In genomic region chr11:106273311-106273684, GRCm38 (mm10) we compare ENCODE assay signal across 8 mouse cellular contexts. TPM values are rescaled to one million over a fixed set of nuclear protein-coding genes. Genes with fewer than 3 reads are reported as not detected.
DNase-seq lines count a peak whose midpoint lies in the region; ATAC-seq and TF ChIP-seq lines count a peak whose summit lies in the region.

No protein-coding gene starts in this region.

- H3K4me2 ChIP-seq in embryonic facial prominence, embryonic 14.5 days (ENCODE audit: low read depth, low read length): peak overlapping the region; percentile 80
- peak overlapping the region; percentile 77 for H3K4me2 ChIP-seq in intestine, postnatal 0 days (replicated peaks; ENCODE audit: low read depth)
- peak overlapping the region; percentile 85 for H3K4me2 ChIP-seq in neural tube, embryonic 12.5 days (replicated peaks)

- H3K27ac ChIP-seq in left cerebral cortex, adult 2 months: peak overlapping the region; percentile 85
- peak overlapping the region; percentile 88 for H3K27ac ChIP-seq in embryonic facial prominence, embryonic 14.5 days (replicated peaks; ENCODE audit: low read depth, low read length)
- H3K27ac ChIP-seq in intestine, postnatal 0 days (ENCODE audit: low read depth, low read length): peak overlapping the region; percentile 72
- no peak overlapping the region for H3K27ac ChIP-seq in neural tube, embryonic 12.5 days

- DNase-seq in left cerebral cortex, adult 2 months (ENCODE audit: extremely low spot score in 1 of 2, low spot score in 2 of 2): no peak
- DNase-seq in left cerebral cortex, postnatal 10 days (ENCODE audit: extremely low spot score in 1 of 2, low spot score in 2 of 2): no peak
- DNase-seq in embryonic facial prominence, embryonic 14.5 days (ENCODE audit: low spot score): peak; percentile 41
- DNase-seq in left cerebral cortex, postnatal 14 days (ENCODE audit: low spot score in 2 of 2): no peak
- DNase-seq in urinary bladder, adult 2 months (ENCODE audit: low spot score): no peak
- no peak for DNase-seq in cerebellum, postnatal 25 days

- no peaks in the 10 kb centered on the region for H3K9me3 ChIP-seq in embryonic facial prominence, embryonic 14.5 days (ENCODE audit: control insufficient read depth, low read length)
- no peaks in the 10 kb centered on the region for H3K9me3 ChIP-seq in intestine, postnatal 0 days (ENCODE audit: control insufficient read depth)
- H3K9me3 ChIP-seq in neural tube, embryonic 12.5 days: no peaks in the 10 kb centered on the region

- intact Hi-C loops in left cerebral cortex, adult 2 months (cut with DNase I): loop anchor here (1.0 to 2.0 kb wide), 3 partner anchors 16 to 516 kb away; partner anchors contain the start of genes Ccdc47, Cep95, Ddx42 and Ddx5
- intact Hi-C loops in left cerebral cortex, postnatal 10 days (cut with DNase I): no loop called here
- intact Hi-C loops in left cerebral cortex, postnatal 14 days (cut with DNase I): loop anchor here (10.0 kb wide), 1 partner anchor 342 kb away; the partner anchor contains the start of gene Tex2

- H3K9ac ChIP-seq in embryonic facial prominence, embryonic 14.5 days (ENCODE audit: low read depth, low read length): peak overlapping the region; percentile 68
- H3K9ac ChIP-seq in intestine, postnatal 0 days (ENCODE audit: low read depth, low read length): peak overlapping the region; percentile 95
- peak overlapping the region; percentile 95 for H3K9ac ChIP-seq in neural tube, embryonic 12.5 days

- WGBS in embryonic facial prominence, embryonic 14.5 days: 17% methylated on average over 10 of the region's 16 CpGs
- WGBS in intestine, postnatal 0 days: 7% methylated on average over 16 of the region's 16 CpGs
- 20% methylated on average over 16 of the region's 16 CpGs for WGBS in neural tube, embryonic 12.5 days

- TF ChIP-seq CTCF in left cerebral cortex, adult 2 months (IDR thresholded peaks at IDR 0.05): no peak
- no peak for TF ChIP-seq CTCF in intestine, postnatal 0 days (IDR thresholded peaks at IDR 0.05; ENCODE audit: low read depth)

- 0 out of 2 replicates have a peak, but pooled peaks cover 4% of the 10 kb centered on the region for H3K36me3 ChIP-seq in embryonic facial prominence, embryonic 14.5 days (ENCODE audit: control insufficient read depth, insufficient read depth, low read length)
- H3K36me3 ChIP-seq in intestine, postnatal 0 days (ENCODE audit: control insufficient read depth, insufficient read depth): no peaks in the 10 kb centered on the region
- no peaks in the 10 kb centered on the region for H3K36me3 ChIP-seq in neural tube, embryonic 12.5 days

- no peak for ATAC-seq in embryonic facial prominence, embryonic 14.5 days (ENCODE audit: low read depth)
- ATAC-seq in intestine, postnatal 0 days: no peak
- ATAC-seq in neural tube, embryonic 12.5 days (ENCODE audit: low FRiP score, low read depth): peak; percentile 38; the same call in 1 of the 2 replicates

- peak overlapping the region; percentile 83 for H3K4me3 ChIP-seq in left cerebral cortex, adult 2 months
- H3K4me3 ChIP-seq in embryonic facial prominence, embryonic 14.5 days (ENCODE audit: low read depth, low read length): peak overlapping the region; percentile 98
- H3K4me3 ChIP-seq in intestine, postnatal 0 days (ENCODE audit: low read depth, low read length): peak overlapping the region; percentile 97
- peak overlapping the region; percentile 94 for H3K4me3 ChIP-seq in neural tube, embryonic 12.5 days

- H3K4me1 ChIP-seq in embryonic facial prominence, embryonic 14.5 days (ENCODE audit: control insufficient read depth, insufficient read depth, low read length): peaks cover 36% of the 10 kb centered on the region
- peaks cover 10% of the 10 kb centered on the region for H3K4me1 ChIP-seq in intestine, postnatal 0 days (replicated peaks; ENCODE audit: control insufficient read depth, insufficient read depth, low read length)
- H3K4me1 ChIP-seq in neural tube, embryonic 12.5 days: peaks cover 32% of the 10 kb centered on the region

- H3K27me3 ChIP-seq in embryonic facial prominence, embryonic 14.5 days (replicated peaks; ENCODE audit: control insufficient read depth, insufficient read depth, low read length): no peaks in the 10 kb centered on the region
- no peaks in the 10 kb centered on the region for H3K27me3 ChIP-seq in intestine, postnatal 0 days (replicated peaks; ENCODE audit: control insufficient read depth, insufficient read depth, low read length)
- H3K27me3 ChIP-seq in neural tube, embryonic 12.5 days (replicated peaks): 0 out of 2 replicates have a peak, but pooled peaks cover 2% of the 10 kb centered on the region

RNA-seq across cellular contexts. Expression of gene Smarcd2, which starts 0.5 kb away (rescaled TPM):
- 10 to 100 TPM; 16.5 to 18.8 TPM for total RNA-seq in left cerebral cortex, adult 2 months (2021)
- total RNA-seq in left cerebral cortex, postnatal 10 days (2021): 10 to 100 TPM; 13.8 to 14.1 TPM
- 87.6 and 102 TPM in 2 replicates for polyA plus RNA-seq in embryonic facial prominence, embryonic 14.5 days (2014; fragmentation: Nextera tagmentation; extraction: Ambion mirVana)
- 25.3 and 26.3 TPM in 2 replicates for polyA plus RNA-seq in intestine, postnatal 0 days (2015; fragmentation: Nextera tagmentation; extraction: Ambion mirVana)
- 38.4 and 40.7 TPM in 2 replicates for polyA plus RNA-seq in neural tube, embryonic 12.5 days (2016; fragmentation: Nextera tagmentation; extraction: Ambion mirVana)
- 10 to 100 TPM; 14.1 to 15.9 TPM for total RNA-seq in left cerebral cortex, postnatal 14 days (2021)
- 105 and 110 TPM in 2 replicates for polyA plus RNA-seq in urinary bladder, adult 2 months (2012; rRNA removed)

RNA-seq across cellular contexts. Expression of gene Tcam1, which starts 3.2 kb away (rescaled TPM):
- not detected for total RNA-seq in left cerebral cortex, adult 2 months (2021)
- total RNA-seq in left cerebral cortex, postnatal 10 days (2021): under 1 TPM; 0.21 to 0.22 TPM
- polyA plus RNA-seq in embryonic facial prominence, embryonic 14.5 days (2014; fragmentation: Nextera tagmentation; extraction: Ambion mirVana): 0.24 and 0.74 TPM in 2 replicates
- 0.09 TPM in 1 of 2 replicates, not detected in the other for polyA plus RNA-seq in intestine, postnatal 0 days (2015; fragmentation: Nextera tagmentation; extraction: Ambion mirVana)
- polyA plus RNA-seq in neural tube, embryonic 12.5 days (2016; fragmentation: Nextera tagmentation; extraction: Ambion mirVana): 0.10 and 0.19 TPM in 2 replicates
- total RNA-seq in left cerebral cortex, postnatal 14 days (2021): under 1 TPM; 0.11 to 0.20 TPM
- polyA plus RNA-seq in urinary bladder, adult 2 months (2012; rRNA removed): 0.11 and 0.19 TPM in 2 replicates

RNA-seq across cellular contexts. Expression of gene Psmc5, which starts 17.3 kb away (rescaled TPM):
- total RNA-seq in left cerebral cortex, adult 2 months (2021): 100 to 1,000 TPM; 187 to 209 TPM
- 100 to 1,000 TPM; 127 to 134 TPM for total RNA-seq in left cerebral cortex, postnatal 10 days (2021)
- 231 and 259 TPM in 2 replicates for polyA plus RNA-seq in embryonic facial prominence, embryonic 14.5 days (2014; fragmentation: Nextera tagmentation; extraction: Ambion mirVana)
- 160 and 168 TPM in 2 replicates for polyA plus RNA-seq in intestine, postnatal 0 days (2015; fragmentation: Nextera tagmentation; extraction: Ambion mirVana)
- 358 and 381 TPM in 2 replicates for polyA plus RNA-seq in neural tube, embryonic 12.5 days (2016; fragmentation: Nextera tagmentation; extraction: Ambion mirVana)
- 100 to 1,000 TPM; 145 TPM for total RNA-seq in left cerebral cortex, postnatal 14 days (2021)
- 152 and 156 TPM in 2 replicates for polyA plus RNA-seq in urinary bladder, adult 2 months (2012; rRNA removed)

RNA-seq across cellular contexts. Expression of gene Ftsj3, which starts 17.4 kb away (rescaled TPM):
- total RNA-seq in left cerebral cortex, adult 2 months (2021): 10 to 100 TPM; 30.1 to 31.1 TPM
- total RNA-seq in left cerebral cortex, postnatal 10 days (2021): 10 to 100 TPM; 31.0 to 32.8 TPM
- 47.9 and 58.1 TPM in 2 replicates for polyA plus RNA-seq in embryonic facial prominence, embryonic 14.5 days (2014; fragmentation: Nextera tagmentation; extraction: Ambion mirVana)
- 16.6 and 18.3 TPM in 2 replicates for polyA plus RNA-seq in intestine, postnatal 0 days (2015; fragmentation: Nextera tagmentation; extraction: Ambion mirVana)
- polyA plus RNA-seq in neural tube, embryonic 12.5 days (2016; fragmentation: Nextera tagmentation; extraction: Ambion mirVana): 52.3 TPM in 2 replicates
- 10 to 100 TPM; 28.9 to 30.7 TPM for total RNA-seq in left cerebral cortex, postnatal 14 days (2021)
- polyA plus RNA-seq in urinary bladder, adult 2 months (2012; rRNA removed): 26.7 and 27.0 TPM in 2 replicates

RNA-seq across cellular contexts. Expression of gene Gh, which starts 28.4 kb away (rescaled TPM):
- total RNA-seq in left cerebral cortex, adult 2 months (2021): not detected
- total RNA-seq in left cerebral cortex, postnatal 10 days (2021): not detected
- polyA plus RNA-seq in embryonic facial prominence, embryonic 14.5 days (2014; fragmentation: Nextera tagmentation; extraction: Ambion mirVana): not detected in 2 replicates
- polyA plus RNA-seq in intestine, postnatal 0 days (2015; fragmentation: Nextera tagmentation; extraction: Ambion mirVana): not detected in 2 replicates
- not detected in 2 replicates for polyA plus RNA-seq in neural tube, embryonic 12.5 days (2016; fragmentation: Nextera tagmentation; extraction: Ambion mirVana)
- total RNA-seq in left cerebral cortex, postnatal 14 days (2021): not detected
- not detected in 2 replicates for polyA plus RNA-seq in urinary bladder, adult 2 months (2012; rRNA removed)
